Mouse (Mus musculus) urinary bladder, postnatal 10 days (tissue): ENCODE data around the gene Sh3bgrl3.

Experiments used
- DNase-seq: peaks from one replicate; pipeline ENCODE4 v3.0.0; 2022; ENCODE audit warnings: low spot score

Sh3bgrl3 gene

GRCm38 (mm10) chr4:134078694-134079093 is 49.9 kb downstream of the Sh3bgrl3 start:
- DNase-seq, result no peak
